Mouse (Mus musculus): ENCODE data around the gene Neu2. TPM values are rescaled to one million over a fixed set of nuclear protein-coding genes. Genes with fewer than 3 reads are reported as not detected.
"Not testable (repeated sequence)": the region's sequence is repeated elsewhere in the genome, so short reads cannot be mapped to it uniquely, and the experiment has no call there.

Neu2 gene
- 10 to 100 TPM in 1 of 2 experiments, 1 to 10 TPM in 1; 9.7 to 15.2 TPM for total RNA-seq (2021)
- long read RNA-seq, experiment 1, transcript Neu2-201 (3 exons, 1,570 nt) = major isoform, 15 of 20 reads
- long read RNA-seq, experiment 1, partial matches to known transcripts = 0 of 20 reads
- long read RNA-seq, experiment 1, other reads (novel, unspliced or antisense) = 4 of 20 reads
- long read RNA-seq, experiment 2, transcript Neu2-201 (3 exons, 1,570 nt) = major isoform, 29 of 45 reads
- long read RNA-seq, experiment 2, transcript Neu2-204 (2 exons, 1,824 nt) = minor isoform, 8 of 45 reads
- long read RNA-seq, experiment 2, partial matches to known transcripts = 0 of 45 reads
- long read RNA-seq, experiment 2, other reads (novel, unspliced or antisense) = 7 of 45 reads

DNA sequence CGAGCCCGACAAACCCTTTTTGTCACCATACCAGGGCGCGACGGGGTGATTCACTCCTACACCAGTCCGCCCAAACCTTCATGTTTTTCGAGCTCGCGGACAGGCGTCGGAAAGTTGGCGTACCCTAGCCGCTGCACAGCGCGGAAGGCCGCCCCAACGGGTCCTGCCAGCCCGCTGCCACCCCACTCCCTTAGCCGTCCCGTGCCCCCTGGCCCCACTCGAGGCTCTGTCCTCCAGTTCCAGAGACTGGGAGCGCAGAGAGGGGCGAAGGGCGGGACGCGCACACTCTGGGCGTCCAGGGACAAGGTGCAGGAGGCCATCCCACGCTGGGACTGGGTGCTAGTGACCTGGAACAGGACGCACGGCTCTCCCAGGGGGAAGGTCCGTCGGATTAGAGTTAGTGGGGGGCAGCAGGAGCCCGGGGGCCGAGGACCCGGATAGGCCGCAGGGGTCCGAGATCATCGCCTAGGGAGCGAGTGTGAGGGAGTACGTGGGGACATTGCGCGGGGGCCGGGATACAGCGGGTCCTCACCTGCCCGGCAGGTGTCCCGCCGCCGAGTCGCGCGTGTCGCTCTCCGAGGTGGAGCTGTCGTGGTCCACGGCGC lies at the start of gene Neu2:
TSS of gene Neu2 (plus strand) at position 329 of the 605 bp plus-strand sequence.
- intact Hi-C loops (cut with DNase I) = no loop called here
- DNase-seq = no peak

- DNase-seq = no peak
- intact Hi-C loops (cut with DNase I) = no loop called here
Measured at GRCm38 (mm10) chr1:87467469-87467868, 42.2 kb upstream of the Neu2 start.

DNA sequence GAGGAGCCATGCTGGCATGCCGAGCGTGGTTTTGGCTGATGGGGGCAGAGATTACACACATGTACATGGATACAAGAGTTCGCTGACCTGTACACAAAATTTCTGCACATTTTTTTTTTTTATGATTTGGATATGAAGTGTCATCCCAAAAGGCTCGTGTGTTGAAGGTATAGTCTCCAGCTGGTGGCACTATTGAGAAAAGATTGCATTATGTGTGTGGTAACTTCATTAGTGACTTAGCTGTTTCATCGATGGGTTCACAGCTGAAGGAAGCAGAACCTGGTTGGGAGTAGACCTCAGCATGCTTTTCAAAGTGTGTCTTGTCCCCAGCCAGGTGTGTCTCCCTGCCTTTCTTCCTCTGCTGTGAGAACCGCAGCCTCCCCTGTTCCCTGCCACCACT lies 41.4 kb upstream of the Neu2 start:
- intact Hi-C loops (cut with DNase I) = no loop called here
- DNase-seq = no peak

DNA sequence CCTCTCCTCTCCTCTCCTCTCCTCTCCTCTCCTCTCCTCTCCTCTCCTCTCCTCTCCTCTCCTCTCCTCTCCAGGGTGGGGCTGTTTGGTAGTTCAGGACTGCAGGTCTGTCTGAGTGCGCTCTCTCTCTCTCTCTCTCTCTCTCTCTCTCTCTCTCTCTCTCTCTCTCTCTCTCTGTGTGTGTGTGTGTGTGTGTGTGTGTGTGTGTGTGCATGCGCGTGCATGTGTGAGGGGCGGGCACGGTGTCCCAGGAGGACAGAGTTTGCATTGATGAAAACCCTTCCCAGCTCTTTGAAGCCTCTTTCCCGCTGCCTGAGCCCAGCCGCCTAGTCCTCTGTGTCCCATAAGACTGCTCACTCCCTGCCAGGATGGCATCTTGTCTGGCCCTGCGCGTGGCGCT lies 39.7 kb upstream of the Neu2 start, which contains the start of gene Snorc:
TSS of gene Snorc (plus strand) at position 301 of the 400 bp plus-strand sequence.
- DNase-seq; intact Hi-C loops (cut with DNase I): not testable (repeated sequence)

- intact Hi-C loops (cut with DNase I) = no loop called here
Measured at GRCm38 (mm10) chr1:87471914-87472313, 37.8 kb upstream of the Neu2 start.

GRCm38 (mm10) chr1:87472576-87472975 lies 37.1 kb upstream of the Neu2 start:
- intact Hi-C loops (cut with DNase I) = no loop called here
- DNase-seq = no peak

More at GRCm38 (mm10) chr1:87471914-87472313, 37.8 kb upstream of the Neu2 start:
- no peak for DNase-seq

GRCm38 (mm10) chr1:87475076-87475895 lies 34.4 kb upstream of the Neu2 start:
- intact Hi-C loops (cut with DNase I) = no loop called here
- no peak for DNase-seq

GRCm38 (mm10) chr1:87482546-87482945 lies 27.1 kb upstream of the Neu2 start:
- intact Hi-C loops (cut with DNase I) = no loop called here
- no peak for DNase-seq

- intact Hi-C loops (cut with DNase I) = no loop called here
- DNase-seq = no peak
Measured at GRCm38 (mm10) chr1:87486386-87486785, 23.3 kb upstream of the Neu2 start.

DNA sequence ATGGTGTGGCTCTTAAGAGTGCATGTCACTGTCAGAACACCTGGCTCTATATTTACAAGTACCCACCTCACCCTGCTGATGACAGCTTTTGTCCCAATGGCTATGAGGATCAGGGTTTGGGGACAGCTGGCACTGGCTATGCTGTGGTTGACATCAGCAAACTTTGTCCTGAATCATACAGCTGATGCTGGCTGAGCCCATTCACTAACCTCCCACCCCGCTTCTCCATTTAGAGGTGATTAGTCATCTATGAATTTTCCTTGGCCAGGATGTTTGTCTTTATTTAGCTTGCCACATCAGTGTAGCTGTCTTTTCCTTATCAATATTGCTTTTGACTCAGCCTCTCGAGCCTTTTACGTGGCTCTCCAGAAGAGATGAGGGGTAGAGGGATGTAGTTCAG lies 17.4 kb upstream of the Neu2 start:
- intact Hi-C loops (cut with DNase I) = no loop called here

GRCm38 (mm10) chr1:87493542-87493941 lies 16.1 kb upstream of the Neu2 start:
- intact Hi-C loops (cut with DNase I) = no loop called here
- no peak for DNase-seq

More for the DNA sequence above, 17.4 kb upstream of the Neu2 start:
- DNase-seq = no peak

DNA sequence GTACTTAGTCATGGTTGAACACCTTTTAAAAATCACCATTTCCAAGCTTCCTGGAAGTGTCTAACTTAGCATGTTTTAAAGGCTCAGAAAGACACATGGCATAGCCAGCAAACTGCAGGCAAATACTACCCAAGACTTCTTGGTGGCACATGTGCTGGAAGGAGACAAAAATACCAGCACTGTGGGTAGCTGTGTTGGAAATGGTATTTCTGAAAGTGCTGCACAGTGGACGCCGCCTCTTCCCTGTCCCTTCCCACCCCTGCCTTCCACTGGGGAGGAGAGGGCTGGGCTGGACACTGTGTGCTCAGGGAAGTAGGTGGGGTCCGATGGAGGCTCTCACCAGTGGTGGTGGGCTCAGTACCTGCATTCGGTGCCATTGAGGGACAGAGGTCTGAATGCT lies 4.2 kb upstream of the Neu2 start:
- intact Hi-C loops (cut with DNase I) = no loop called here
- no peak for DNase-seq

- DNase-seq = no peak
- intact Hi-C loops (cut with DNase I) = no loop called here
Measured at GRCm38 (mm10) chr1:87507857-87508256, 1.8 kb upstream of the Neu2 start.

DNA sequence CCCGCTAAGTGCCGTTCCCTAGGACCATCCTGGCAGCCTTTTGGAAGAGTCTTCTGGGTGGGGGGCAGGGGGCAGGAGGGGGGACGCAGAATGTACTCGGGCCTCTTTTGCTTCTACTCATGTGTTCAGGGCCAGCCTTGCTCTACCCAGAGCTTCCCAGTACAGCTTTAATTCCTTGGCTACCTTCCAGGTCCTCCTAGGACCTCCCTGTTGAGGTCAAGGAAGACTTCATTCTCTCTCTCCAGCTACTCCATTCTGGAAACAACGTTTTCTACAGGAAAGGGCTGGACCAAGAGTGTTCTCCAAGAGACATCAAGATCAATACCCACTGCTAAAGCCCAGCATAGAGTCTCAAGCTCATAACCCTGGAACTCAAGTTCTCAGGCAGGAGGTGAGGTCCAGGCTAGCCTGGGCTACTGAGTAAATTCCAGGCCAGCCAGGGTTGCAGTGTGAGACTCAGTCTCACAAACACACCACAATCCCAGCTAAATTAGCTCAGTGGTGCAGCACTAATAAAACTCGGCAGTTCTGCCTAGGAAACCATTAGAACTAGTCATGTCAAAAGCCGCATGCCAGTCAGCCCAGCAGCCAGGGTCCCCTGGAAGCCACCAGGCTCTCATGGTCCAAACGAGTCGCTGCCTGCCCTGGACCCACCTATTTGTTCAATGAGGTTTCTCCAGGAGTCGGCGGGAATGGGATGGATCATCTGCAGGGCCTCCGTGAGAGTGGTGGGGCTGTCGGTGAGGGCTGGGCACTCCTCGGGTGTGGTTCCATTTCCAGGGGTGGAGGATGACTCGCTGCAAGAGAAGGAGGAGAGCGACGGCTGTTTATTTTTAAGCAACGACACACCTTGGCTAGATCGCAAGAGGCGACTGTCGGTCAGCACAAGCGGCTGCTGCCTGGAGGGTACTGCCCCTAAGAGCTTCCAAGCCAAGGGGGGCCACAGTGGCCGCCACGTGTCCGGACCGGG lies 813 bp upstream of the Neu2 start:
- DNase-seq = no peak
- intact Hi-C loops (cut with DNase I) = no loop called here

- DNase-seq = no peak
- intact Hi-C loops (cut with DNase I) = no loop called here
Measured at GRCm38 (mm10) chr1:87510166-87510691, 540 bp downstream of the Neu2 start.

DNA sequence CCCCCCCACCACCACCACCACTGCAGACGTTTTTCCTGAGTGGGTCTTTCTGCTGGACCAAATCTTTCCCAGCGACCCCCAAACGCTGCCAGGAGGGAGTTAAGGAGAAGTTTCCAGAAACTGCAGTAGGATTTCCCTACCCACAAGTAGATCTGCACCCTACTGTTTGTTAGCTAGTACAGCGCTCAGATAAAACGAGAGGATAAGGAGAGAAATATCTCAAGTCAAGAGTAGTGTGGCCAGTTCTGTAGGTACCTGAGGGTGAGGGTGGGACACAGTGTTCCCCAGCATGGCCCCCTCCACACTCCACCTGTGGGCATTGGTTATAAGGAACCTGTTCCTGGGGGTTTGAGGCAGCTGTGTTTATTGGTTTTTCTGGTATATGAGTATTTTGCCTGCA lies 1.2 kb downstream of the Neu2 start:
- DNase-seq = no peak
- intact Hi-C loops (cut with DNase I) = no loop called here

DNA sequence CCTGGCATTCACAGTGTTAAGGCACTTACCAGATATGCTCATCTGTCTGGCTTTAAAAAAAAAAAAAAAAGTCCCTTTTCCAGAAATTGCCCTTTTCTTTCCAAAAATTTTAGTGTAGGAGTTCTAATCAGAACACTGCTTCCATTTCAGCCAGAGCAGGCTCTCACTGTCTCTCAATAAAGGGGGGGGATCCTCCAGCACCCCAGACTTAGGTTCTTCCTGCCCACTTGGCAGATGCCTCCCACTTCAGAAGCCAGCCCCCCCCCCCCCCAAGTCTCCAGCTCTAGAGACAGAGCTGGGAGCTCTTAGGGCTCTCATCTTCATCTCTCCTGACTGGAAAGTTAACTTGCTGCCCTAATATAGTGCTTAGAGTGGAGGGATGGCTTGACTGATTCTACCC lies 10.8 kb downstream of the Neu2 start:
- intact Hi-C loops (cut with DNase I) = no loop called here

DNA sequence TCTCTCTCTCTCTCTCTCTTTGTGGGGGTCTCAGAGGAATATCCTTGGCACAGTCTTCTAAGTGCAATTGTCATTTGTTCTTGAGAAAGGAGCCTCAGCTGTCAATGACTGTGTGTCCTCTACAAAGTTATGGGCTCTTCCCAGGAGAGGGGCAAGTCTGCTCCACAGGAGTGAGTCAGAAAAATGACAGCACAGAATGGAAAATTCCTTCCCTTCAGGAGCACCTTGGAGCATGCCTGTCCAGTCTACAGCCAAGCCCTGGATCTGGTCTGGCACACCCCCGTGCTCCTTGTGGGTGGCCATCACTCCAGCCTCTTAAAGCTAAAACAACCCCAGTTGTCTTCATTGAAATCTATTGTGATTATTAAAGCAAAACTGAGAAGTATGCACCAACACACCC lies 11.8 kb downstream of the Neu2 start:
- no peak for DNase-seq
- intact Hi-C loops (cut with DNase I) = no loop called here

More for the DNA sequence above, 10.8 kb downstream of the Neu2 start:
- DNase-seq = no peak

DNA sequence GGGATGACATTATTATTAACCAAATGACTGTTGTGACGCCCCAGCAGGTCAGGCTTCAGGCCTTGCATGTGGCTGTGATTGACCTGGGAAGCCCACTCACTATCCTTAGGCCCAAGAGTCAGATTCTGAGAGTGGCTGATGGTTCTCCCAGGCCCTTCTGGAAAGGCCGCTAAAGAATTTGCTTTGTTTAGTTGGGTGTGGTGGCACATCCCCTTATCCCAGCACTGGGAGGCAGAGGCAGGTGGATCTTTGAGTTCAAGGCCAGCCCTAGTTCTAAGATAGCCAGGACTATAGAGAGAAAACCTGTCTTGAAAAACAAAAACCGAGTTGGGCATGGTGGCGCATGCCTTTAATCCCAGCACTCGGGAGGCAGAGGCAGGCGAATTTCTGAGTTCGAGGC lies 15.4 kb downstream of the Neu2 start:
- intact Hi-C loops (cut with DNase I) = no loop called here
- no peak for DNase-seq

- intact Hi-C loops (cut with DNase I) = no loop called here
- no peak for DNase-seq
Measured at GRCm38 (mm10) chr1:87527191-87527590, 17.5 kb downstream of the Neu2 start.

Data from gastrocnemius, postnatal 36 days (tissue).